Mouse (Mus musculus) cerebellum, adult 11-12 months (tissue): ENCODE results near the gene Gm5134.

Source experiments
- DNase-seq: peaks from one replicate; pipeline ENCODE4 v3.0.0; 2022

The Gm5134 gene

GRCm38 (mm10) chr10:76035277-76035676 lies 81.0 kb downstream of the Gm5134 start:
- no peak for DNase-seq

GRCm38 (mm10) chr10:76036962-76037361 lies 82.6 kb downstream of the Gm5134 start:
- no peak for DNase-seq

- DNase-seq: no peak
These were observed 91.0 kb downstream of the Gm5134 start for GRCm38 (mm10) chr10:76045343-76045742.

- DNase-seq: no peak
These were observed 92.4 kb downstream of the Gm5134 start for GRCm38 (mm10) chr10:76046754-76047153.

GRCm38 (mm10) chr10:76047182-76047869 lies 93.0 kb downstream of the Gm5134 start:
- DNase-seq: no peak

- no peak for DNase-seq
These were observed 94.7 kb downstream of the Gm5134 start for GRCm38 (mm10) chr10:76048967-76049366.

GRCm38 (mm10) chr10:76051860-76052259 lies 97.5 kb downstream of the Gm5134 start:
- no peak for DNase-seq
